Mouse (Mus musculus): ENCODE measurements around the gene Pard3.
A peak's percentile ranks its signal among the peaks of the same experiment; 100 is the strongest.

The Pard3 gene

DNA sequence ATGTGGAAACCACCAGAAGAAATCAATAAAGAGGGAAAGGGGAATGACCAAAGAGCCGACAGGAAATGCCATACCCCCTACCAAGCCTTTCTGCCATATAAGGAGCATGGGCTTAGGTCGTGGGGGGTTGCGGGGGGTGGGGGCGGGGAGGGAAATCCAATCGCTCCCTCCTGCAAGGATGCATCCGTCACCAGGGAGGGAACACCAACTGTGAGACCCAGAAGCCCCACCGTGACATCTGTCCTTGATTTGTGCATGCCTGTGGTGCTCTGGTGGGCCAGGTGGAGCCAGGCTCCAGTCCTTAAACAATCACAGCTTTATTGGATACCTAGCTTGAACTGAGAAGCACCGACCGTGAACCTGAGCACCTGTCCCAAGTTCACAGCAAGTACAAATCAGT, 24.7 kb downstream of the Pard3 start:
- DNase-seq, result no peak

DNA sequence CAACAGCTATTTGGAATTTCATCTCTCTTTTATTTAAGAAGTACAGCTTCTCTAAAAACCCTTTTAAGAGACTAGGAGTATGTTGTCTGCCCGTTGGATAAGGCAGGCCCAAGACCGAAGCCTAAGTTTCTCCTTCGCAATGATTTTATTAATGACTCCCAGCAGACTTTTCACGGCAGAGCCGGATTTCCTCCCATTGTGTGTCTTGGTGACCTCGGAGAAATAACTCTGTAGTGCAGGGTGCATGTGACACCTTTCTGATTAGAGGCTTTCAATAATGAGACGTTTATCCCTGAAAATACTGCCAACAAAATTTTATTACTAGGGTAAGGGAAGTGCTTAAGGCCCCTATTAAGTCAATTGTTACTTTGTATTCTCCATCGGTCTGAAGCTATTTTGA, 25.3 kb downstream of the Pard3 start:
- DNase-seq, result peak; percentile 92

DNA sequence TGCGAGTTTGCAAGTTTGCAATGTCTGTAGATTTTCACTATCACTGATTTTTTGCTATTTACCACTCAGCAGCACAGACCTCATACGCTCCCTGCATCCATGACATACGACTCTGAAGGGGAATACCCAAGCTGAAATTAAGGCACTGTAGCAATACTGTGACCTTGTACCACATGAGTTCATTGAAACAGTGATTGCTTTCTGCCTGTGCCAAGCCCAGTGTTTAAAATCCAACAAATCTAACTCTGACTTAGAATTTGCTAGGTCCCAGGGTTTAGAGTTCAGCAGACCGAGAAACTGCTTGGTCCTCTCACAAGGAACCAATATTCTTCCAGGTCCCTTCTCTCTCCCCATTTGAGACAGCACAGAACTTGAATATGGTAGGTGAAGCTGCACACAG, 26.7 kb downstream of the Pard3 start:
- DNase-seq, result no peak

DNA sequence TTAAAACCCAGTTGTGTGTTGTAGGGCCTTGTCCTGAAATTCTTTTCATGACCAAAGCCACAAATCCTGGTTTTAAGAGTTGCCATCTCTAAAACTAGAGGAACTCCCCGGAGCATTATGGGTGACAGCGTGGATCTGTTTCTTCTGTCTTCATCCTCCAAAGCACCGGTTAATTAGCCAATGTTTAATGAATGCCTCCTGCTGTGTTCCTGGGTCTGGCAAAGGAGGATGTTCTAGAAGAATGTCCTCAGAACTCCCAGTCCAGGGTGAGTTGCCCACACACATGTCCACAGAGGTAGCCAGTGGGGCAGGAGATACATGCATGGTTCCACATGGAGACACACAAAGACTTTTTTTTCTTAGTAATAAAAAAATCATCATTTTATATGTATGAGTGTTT, 28.2 kb downstream of the Pard3 start:
- no peak for DNase-seq

DNA sequence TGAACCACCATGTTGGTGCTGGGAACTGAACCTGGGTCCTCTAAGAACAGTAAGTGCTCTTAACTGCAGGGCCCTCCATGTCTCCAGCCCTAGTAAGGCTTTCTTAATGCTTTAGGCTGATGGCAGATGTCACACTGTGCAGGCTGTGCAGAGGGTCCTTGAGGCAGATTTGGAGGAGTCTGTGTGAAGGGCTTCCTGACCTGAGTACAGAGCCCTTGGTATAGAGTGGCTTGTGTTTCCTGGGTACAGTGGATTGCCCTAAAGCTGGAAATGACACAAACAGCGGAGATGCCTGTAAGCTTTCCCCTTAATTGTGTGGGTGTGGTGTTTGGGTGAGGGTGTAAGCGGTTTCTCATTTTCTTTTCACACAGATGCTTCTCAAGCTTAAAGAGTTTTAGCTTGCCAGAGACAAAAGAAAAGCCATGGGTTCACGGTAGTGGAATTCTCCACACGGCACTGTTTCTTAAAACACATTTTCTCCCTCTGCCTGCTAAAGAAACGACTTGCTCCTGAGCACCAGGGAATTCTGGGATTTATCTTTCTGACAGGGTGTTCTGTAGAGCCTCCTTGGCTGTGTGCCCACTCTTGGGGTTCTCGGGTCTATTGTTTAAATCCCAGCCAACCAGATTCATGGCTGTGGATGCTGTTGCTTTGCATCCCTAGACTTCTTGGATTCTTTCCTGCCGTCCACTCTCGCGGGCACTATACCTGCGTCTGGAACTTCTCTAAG, 28.9 kb downstream of the Pard3 start:
- DNase-seq, result no peak

DNA sequence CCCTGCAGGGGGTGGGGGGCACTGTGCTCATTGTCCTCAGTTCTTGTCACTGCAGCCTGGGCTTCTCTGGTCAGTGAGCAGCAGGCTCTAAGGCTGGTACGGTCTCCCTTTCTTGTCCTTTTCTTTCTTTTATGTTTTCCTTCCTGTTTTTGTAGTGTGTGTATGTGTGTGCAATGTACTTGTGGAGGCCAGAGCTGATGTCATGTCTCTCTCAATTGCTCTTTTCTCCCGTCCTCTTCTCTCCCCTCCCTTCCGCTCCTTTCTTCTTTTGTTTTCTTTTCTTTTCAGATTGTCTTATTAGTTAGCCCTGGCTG, 29.4 kb downstream of the Pard3 start:
- no peak for DNase-seq

DNA sequence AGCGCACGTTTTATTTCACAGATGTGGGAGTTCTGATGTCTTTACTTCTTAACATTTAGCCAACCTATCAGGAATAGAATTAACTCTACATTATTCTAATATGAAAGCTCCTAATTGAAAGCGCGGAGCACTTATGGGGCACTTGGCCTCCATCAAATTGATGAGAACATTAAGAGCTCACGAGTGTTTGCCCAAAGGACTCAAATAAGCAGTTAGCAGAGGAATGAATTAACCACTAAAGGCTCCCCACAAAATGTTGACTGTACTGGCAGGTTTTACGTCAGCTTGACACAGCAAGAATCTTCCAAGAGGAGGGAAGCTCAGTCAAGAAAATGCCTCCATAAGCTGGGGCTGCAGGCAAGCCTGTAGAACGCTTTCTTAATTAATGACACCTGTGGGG, 32.1 kb downstream of the Pard3 start:
- DNase-seq, result no peak

DNA sequence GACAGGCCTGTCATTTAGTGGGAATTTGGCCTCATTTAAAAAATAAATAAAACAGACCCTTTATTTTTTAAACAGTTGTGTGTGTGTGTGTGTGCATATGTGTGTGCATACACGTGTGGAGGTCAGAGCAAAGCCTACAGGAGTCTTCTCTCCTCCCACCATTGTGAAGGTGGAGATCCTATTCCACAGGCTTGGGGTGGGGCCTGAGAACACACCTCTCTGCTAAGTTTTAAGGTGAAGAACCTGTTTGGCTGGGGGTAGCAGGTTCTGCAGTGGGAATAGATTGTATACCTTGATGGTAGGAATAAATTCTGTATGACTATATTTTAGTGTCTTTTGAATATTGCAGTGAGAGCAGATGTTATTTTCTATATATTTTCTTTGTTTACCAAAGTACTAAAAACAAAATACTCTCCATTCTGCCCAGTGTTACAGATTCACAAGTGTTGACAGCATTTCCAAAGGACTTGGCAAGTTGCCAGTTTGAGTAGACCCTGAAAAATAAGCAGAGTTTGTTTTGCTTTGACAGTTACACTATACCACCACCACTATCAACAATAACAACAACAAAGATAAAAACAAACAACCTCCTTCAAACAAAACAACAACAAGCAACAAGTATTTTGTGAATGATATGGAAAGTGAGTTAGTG, 35.9 kb downstream of the Pard3 start:
- no peak for DNase-seq

DNA sequence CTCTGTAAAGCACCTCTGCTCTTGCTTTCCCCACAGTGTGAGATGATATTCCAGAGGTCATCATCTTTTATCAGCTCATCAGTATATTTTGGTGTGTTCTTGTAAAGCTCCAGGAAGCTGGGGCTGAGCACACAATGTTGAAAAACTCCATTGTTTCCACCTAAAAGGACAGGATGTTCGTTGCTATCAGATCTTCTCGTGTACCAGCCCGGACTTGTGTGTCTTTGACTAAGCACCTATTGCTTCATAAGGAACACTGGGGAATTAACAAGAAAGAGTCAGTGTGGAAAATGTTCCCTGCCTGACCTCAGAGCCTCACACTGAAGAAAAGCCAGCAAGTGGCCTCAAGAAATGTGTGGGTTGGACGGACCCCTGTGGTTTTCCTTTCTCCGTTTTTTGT, 39.6 kb downstream of the Pard3 start:
- no peak for DNase-seq

DNA sequence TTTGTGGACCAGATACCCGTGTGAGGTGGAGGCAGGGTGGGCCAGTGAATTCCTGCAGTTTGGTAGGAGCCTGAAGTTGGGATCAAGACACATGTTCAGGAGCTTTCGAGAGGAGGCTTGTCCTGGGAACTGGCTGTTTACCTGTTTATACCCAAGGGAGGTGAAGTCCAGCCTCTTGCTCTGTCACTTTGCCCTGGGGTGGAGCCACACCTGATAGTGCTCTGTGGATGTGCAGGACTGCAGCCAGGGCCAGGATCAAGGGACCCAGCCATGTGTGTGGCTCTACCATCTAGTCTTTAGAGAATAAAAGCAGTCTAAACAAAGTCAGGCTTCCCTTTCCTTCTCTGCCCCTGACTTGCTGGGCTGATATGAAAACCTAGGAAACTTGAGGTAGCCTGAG, 40.9 kb downstream of the Pard3 start:
- no peak for DNase-seq

DNA sequence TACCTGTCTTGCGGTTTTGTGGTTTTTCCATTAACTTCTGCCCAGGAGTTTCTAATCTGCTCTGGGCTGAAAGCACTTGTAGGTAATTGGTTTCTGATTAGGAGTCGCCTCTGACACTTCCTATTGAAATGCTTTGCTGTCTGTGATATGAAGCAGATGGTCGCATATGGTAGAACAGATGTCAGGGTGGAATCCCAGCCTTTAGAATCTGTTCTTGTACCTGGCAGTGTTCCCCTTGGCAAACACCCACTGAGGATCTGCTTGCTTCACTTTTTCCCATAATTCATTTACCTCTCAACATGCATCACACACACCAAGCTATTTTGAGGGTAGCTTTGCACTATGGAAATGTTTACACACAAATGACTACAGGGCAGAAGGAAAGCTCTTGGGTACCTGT, 44.2 kb downstream of the Pard3 start:
- peak; percentile 90 for DNase-seq

DNA sequence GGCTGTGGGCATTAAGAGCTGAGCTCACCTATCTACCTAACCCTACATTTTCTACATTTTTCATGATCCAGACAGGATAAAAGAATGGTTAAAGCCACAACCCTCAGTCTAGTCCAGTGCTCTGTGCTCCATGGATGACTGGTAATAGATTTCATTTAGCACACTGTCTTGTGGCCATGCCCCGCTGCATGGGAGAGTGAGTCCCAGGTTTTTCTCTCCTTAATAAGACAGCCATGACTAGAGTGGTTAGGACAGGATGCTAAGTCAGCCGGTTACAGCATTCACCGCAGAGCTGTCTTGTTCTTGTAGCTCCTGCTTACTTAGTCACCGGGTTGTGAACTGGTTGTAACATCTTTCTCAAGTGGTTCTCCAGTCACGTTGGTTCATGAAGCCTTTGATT, 49.5 kb downstream of the Pard3 start:
- DNase-seq, result no peak

DNA sequence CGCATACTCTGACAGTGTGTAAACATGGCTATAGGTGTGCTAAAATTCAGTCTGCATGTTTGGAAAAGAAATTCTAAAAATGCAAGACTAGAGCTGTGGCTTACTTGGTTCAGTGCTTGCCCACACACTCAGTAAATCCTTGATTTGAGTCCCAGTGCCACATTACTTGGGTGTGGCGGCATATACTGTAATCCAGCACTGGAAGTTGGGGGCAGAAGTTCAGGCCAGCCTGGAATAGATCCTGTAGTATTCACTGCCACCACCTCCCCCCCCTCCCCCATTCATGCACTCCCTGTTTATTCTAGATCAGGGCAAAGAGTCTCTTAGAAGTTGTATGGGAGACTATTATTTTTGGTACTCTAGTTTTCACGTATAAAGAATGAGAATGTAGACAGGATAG, 52.1 kb downstream of the Pard3 start:
- DNase-seq, result no peak

DNA sequence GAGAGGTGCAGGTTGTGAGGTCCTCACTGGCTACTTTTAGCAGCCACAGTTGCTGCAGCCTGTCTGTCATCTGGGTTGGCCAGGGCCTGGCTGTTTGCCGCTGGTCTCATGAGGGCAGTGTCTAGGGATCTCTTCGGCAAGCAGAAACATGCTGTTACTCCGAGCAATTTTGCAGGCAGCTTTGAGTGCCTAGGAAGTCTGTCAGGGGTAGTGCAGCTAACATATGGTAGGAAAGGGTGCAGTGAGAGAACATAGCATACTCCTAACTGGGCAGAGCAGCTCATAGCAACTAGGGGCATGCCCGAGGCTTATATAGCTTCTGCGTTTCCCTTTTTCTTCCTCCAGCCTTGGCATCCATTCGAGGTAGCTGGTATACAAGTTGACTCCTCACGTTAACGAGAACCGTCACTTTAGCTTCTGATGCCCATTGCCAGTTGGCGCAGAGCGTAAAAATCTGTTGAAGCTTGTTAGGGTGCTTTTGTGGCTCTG, 54.7 kb downstream of the Pard3 start:
- DNase-seq, result peak; percentile 96

DNA sequence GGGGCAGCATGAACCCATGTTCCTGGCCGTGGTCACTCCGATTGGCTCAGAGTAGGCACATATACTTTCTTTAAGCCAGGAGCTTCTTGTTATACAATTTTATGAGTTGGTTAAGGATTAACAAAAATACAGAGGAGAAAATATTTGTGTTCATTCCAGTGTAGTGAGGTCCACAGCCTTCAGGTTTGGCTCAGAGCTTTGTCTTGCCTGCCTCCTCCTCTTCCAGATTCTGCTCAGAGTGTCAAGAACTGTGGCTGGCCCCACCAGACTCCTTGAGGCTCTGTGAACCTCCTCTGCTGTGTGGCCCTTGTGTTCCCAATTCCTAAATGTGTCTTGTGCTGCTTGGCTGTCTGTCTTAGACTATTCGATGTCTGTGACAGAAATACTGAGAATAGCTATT, 59.7 kb downstream of the Pard3 start:
- no peak for DNase-seq

DNA sequence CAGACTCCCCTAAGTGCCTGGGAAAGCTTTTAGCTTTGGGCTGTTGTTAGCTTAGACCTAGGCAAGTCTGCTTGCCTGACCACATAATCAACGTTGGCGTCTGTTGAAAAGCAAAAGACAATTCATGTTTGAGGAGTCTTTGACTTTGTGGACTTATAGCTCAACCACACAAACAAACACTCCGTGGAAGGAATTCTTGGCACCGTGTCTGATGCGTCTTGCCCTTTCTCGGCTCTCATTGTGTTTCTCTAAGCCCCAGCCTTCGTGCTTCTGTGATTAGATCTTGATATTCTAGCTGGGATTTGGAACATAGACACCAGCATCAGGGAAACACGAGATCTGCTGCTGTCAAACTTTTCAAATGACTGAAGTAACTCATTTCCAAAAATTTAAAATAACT, 61.1 kb downstream of the Pard3 start:
- no peak for DNase-seq

DNA sequence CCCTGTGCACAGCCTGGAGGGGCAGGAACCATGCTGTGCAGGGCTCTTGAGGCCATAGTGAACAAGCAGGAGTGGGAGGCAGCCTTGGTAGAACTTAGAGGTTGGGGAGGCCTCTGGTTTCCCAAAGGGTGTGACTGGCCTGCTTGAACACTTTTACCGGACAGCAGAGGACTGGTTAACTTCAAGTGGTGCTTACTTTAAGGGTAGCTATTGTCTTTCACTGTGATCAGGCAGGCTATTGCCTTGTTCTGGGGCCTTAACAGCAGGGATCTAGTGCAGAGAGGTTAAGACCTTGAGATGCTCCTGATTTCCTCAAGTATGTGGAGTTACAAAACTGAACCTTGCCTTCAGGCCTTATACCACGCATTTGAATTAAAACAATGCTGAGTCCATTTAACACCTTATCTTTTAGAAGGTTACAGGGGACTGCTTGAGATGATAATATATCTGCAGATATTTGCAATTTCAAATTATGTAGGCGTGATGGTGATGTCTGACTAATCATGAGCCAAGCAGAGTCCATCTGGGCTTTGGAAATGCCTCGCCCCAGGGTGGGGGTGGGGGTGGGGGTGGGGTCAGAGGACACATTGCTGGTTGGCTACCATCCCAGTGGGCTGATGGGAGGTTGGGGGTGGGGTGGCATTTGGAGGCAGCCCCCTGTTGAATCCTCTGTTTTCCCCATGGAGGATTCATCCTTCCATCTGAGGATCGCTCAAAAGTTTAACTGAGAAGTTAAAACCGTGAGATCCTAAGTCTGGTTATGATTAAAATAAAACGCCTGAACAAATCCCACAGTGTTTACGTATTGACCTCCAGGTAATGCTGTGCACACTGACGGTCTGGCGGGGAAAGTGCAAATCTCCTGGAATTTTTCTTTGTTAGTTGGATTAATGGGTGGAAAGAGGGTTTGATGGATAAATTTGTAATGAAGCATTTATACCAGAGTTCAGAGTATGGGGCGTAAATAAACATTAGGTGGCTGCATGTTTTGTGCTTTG, 62.3 kb downstream of the Pard3 start:
- DNase-seq, result no peak

DNA sequence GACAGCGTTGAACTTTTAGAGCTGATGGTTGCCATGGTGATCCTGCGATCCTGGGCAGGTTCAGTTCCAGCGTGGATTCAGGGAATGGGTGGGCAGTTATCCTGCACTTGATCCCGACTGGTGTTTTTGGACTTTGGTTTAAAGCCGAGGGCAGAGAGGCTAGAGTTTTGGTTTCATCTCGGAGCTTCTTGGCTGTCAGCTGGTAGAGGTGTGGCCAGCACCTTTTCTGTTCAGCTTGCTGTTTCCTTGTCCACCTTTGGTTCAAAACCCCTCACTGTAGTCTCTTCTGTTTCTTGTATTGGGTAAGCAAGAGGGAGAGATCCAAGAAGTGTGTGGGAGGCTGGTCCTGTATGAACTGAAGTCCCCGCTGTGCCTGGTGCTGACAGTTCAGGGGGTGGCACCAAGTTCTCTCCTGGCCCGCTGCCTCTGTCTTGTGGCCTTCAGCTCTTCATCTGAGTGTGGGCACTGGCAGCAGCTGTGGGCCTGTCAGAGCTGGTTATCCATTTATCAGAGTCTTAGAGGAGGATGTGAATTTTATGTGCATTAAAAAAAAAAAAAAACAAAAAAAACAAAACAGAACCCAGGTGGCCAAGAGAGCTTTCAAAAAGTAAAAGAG, 65.2 kb downstream of the Pard3 start:
- no peak for DNase-seq

DNA sequence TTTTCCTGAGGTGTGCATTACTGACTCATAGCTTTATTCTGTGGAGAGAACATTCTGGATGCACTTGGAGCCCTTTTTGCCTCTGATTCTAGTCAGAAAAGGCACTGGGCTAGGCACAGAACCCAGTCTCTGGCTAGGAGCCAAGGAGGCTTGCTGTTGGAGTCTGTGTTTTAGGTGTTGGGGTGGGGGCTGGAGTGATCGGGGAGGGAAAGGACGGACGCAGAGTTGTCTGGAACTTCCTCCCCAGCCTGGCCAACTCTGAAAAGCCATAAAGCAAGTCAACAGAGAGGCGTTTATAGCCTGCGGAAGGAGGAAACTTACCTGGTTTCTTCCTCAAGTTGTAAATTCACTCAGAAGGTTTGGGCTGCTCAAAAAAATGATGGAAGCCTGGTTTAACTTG, 70.6 kb downstream of the Pard3 start:
- no peak for DNase-seq

DNA sequence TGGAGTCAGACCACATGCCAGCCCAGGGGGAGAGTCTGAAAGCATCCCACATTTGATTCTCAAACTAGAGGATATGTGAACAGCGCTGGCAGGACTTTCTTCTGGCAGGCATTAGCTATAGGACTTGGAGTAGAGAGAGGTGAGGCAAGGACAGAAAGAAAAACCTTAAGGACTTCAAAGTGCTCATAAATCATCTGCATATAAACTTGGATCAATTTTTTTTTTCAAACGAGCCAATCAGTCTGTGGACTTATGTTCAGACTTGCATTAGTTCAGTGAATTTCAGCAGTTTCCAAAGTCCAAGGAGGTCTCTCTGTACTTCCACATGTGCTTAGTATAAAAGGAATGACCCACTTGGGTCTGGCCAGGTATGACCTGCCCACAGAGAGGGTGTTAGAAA, 72.5 kb downstream of the Pard3 start:
- no peak for DNase-seq

DNA sequence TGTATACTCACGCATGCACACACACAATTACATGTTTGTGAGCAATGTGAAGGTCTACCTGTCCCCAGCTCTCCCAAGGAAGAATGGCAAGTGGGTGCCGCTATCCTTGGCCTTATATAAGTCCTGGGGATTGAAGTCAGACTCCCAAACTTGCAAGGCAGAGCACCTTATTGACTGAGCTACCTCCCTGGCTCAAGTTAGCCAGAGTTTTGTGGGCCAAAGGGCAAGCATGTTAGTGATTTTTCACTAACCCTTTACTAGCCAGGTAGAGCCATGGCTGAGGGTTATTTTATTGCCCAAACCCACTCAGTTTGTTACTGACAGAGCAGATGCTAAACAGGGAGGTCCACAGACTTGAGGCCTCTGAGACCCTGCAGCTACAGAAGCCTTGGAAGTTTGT, 73.1 kb downstream of the Pard3 start:
- no peak for DNase-seq

DNA sequence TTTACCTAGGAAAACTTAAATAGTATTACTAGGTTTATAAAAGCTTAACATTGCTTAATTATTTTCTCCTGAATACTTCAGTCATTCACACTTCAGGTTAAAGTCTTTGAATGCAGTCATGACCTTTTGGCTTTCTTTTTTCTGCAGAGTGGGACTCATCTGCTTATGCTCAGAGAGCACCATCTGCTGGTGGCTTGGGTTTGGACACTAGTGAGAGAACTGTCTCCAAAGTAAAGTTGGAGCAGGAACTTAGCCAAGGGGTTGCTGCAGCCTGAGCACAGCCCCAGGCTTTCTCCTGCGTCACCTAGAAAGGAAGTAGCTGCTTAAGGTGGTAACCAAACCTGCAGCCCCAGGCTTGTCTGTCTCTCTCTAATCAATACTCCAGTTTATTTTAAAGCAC, 75.5 kb downstream of the Pard3 start:
- peak; percentile 94 for DNase-seq

DNA sequence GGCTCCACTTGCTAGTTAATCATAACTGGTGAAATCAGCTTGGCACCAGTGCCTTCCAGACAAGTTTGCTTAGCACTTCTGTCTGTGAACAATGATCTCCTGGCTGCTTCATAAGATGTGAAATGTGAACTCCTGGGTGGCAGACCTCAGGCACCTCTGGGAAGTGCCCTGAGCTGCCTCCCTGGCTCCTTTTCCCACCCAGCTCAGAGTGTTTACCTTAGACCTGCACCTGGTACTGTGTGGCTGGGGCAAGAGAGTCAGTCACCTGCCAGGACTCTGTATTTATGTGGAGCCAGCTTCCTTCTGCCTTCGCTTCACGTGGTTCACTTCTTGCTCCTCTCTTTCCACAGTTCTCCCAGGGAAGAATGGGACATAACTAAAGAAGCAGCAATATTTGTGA, 77.3 kb downstream of the Pard3 start:
- DNase-seq, result no peak

Measured in heart, adult 11 months (tissue).